Mouse (Mus musculus): Measurements from ENCODE around the gene Nlrc5. TPM values are rescaled to one million over a fixed set of nuclear protein-coding genes. Genes with fewer than 3 reads are reported as not detected.

Nlrc5 gene
- polyA plus RNA-seq, 1 experiment from 2014 or later, result 0.17 TPM

- Histone ChIP-seq H3K4me1 (ENCODE audit: control insufficient read depth, insufficient read depth, low read length) (peaks cover 13% of the 10 kb centered on the region; the same call in 1 of the 2 replicates), H3K4me2 (ENCODE audit: low read length) (peak overlapping the region; percentile 94), H3K27me3 (replicated peaks; ENCODE audit: control insufficient read depth, insufficient read depth, low read length) (no peaks in the 10 kb centered on the region), H3K27ac (ENCODE audit: low read depth, low read length) (no peak overlapping the region), H3K36me3 (ENCODE audit: control insufficient read depth, insufficient read depth, low read length) (no peaks in the 10 kb centered on the region), H3K9ac (ENCODE audit: low read length) (no peak overlapping the region), H3K4me3 (ENCODE audit: low read depth, low read length) (no peak overlapping the region), H3K9me3 (replicated peaks; ENCODE audit: control insufficient read depth, low read length) (no peaks in the 10 kb centered on the region)
- DNase-seq (ENCODE audit: low spot score), result no peak
- WGBS, result 42% methylated on average over 4 of the region's 4 CpGs
- no peak for ATAC-seq
Observed at GRCm38 (mm10) chr8:94534612-94535011, 100.5 kb downstream of the Nlrc5 start.

- Histone ChIP-seq H3K9ac (ENCODE audit: low read length) (no peak overlapping the region), H3K36me3 (ENCODE audit: control insufficient read depth, insufficient read depth, low read length) (no peaks in the 10 kb centered on the region), H3K27ac (ENCODE audit: low read depth, low read length) (no peak overlapping the region), H3K4me2 (ENCODE audit: low read length) (no peak overlapping the region), H3K4me1 (ENCODE audit: control insufficient read depth, insufficient read depth, low read length) (peaks cover 13% of the 10 kb centered on the region; the same call in 1 of the 2 replicates), H3K9me3 (replicated peaks; ENCODE audit: control insufficient read depth, low read length) (no peaks in the 10 kb centered on the region), H3K4me3 (ENCODE audit: low read depth, low read length) (no peak overlapping the region), H3K27me3 (replicated peaks; ENCODE audit: control insufficient read depth, insufficient read depth, low read length) (no peaks in the 10 kb centered on the region)
- WGBS, result 80% methylated on average over 6 of the region's 7 CpGs
- no peak for ATAC-seq
- no peak for DNase-seq (ENCODE audit: low spot score)
Observed at GRCm38 (mm10) chr8:94535631-94536030, 101.5 kb downstream of the Nlrc5 start.

GRCm38 (mm10) chr8:94537456-94537855 is 103.3 kb downstream of the Nlrc5 start:
- Histone ChIP-seq H3K36me3 (ENCODE audit: control insufficient read depth, insufficient read depth, low read length) (no peaks in the 10 kb centered on the region), H3K9ac (ENCODE audit: low read length) (no peak overlapping the region), H3K27me3 (replicated peaks; ENCODE audit: control insufficient read depth, insufficient read depth, low read length) (no peaks in the 10 kb centered on the region), H3K4me1 (ENCODE audit: control insufficient read depth, insufficient read depth, low read length) (peaks cover 10% of the 10 kb centered on the region; the same call in 1 of the 2 replicates), H3K4me3 (ENCODE audit: low read depth, low read length) (no peak overlapping the region), H3K4me2 (ENCODE audit: low read length) (no peak overlapping the region), H3K27ac (ENCODE audit: low read depth, low read length) (no peak overlapping the region), H3K9me3 (replicated peaks; ENCODE audit: control insufficient read depth, low read length) (no peaks in the 10 kb centered on the region)
- DNase-seq (ENCODE audit: low spot score) (no peak), ATAC-seq (no peak)
- WGBS, result 74% methylated on average over 2 of the region's 2 CpGs

- no peak overlapping the region for H3K4me2 ChIP-seq (ENCODE audit: low read length)
- no peak overlapping the region for H3K9ac ChIP-seq (ENCODE audit: low read length)
- H3K9me3 ChIP-seq (replicated peaks; ENCODE audit: control insufficient read depth, low read length), result no peaks in the 10 kb centered on the region
- H3K27me3 ChIP-seq (replicated peaks; ENCODE audit: control insufficient read depth, insufficient read depth, low read length), result no peaks in the 10 kb centered on the region
- no peak for DNase-seq (ENCODE audit: low spot score)
- H3K27ac ChIP-seq (ENCODE audit: low read depth, low read length), result no peak overlapping the region
- ATAC-seq, result no peak
- H3K4me1 ChIP-seq (ENCODE audit: control insufficient read depth, insufficient read depth, low read length), result no peaks in the 10 kb centered on the region
- H3K4me3 ChIP-seq (ENCODE audit: low read depth, low read length), result no peak overlapping the region
- H3K36me3 ChIP-seq (ENCODE audit: control insufficient read depth, insufficient read depth, low read length), result no peaks in the 10 kb centered on the region
- 100% methylated on average over 2 of the region's 2 CpGs for WGBS
Observed at GRCm38 (mm10) chr8:94540025-94540424, 105.9 kb downstream of the Nlrc5 start.

GRCm38 (mm10) chr8:94540889-94541795 is 107.0 kb downstream of the Nlrc5 start:
- H3K4me2 ChIP-seq (ENCODE audit: low read length), result no peak overlapping the region
- no peak overlapping the region for H3K9ac ChIP-seq (ENCODE audit: low read length)
- no peak overlapping the region for H3K27ac ChIP-seq (ENCODE audit: low read depth, low read length)
- ATAC-seq (no peak), DNase-seq (ENCODE audit: low spot score) (no peak)
- H3K4me3 ChIP-seq (ENCODE audit: low read depth, low read length), result no peak overlapping the region
- no peaks in the 10 kb centered on the region for H3K27me3 ChIP-seq (replicated peaks; ENCODE audit: control insufficient read depth, insufficient read depth, low read length)
- 74% methylated on average over 17 of the region's 18 CpGs for WGBS
- no peaks in the 10 kb centered on the region for H3K36me3 ChIP-seq (ENCODE audit: control insufficient read depth, insufficient read depth, low read length)
- no peaks in the 10 kb centered on the region for H3K4me1 ChIP-seq (ENCODE audit: control insufficient read depth, insufficient read depth, low read length)
- H3K9me3 ChIP-seq (replicated peaks; ENCODE audit: control insufficient read depth, low read length), result no peaks in the 10 kb centered on the region

GRCm38 (mm10) chr8:94543981-94544380 is 109.8 kb downstream of the Nlrc5 start:
- no peak overlapping the region for H3K27ac ChIP-seq (ENCODE audit: low read depth, low read length)
- H3K9me3 ChIP-seq (replicated peaks; ENCODE audit: control insufficient read depth, low read length), result no peaks in the 10 kb centered on the region
- no peaks in the 10 kb centered on the region for H3K27me3 ChIP-seq (replicated peaks; ENCODE audit: control insufficient read depth, insufficient read depth, low read length)
- H3K36me3 ChIP-seq (ENCODE audit: control insufficient read depth, insufficient read depth, low read length), result no peaks in the 10 kb centered on the region
- H3K4me1 ChIP-seq (ENCODE audit: control insufficient read depth, insufficient read depth, low read length), result no peaks in the 10 kb centered on the region
- 77% methylated on average over 8 of the region's 8 CpGs for whole genome bisulfite sequencing
- no peak overlapping the region for H3K4me3 ChIP-seq (ENCODE audit: low read depth, low read length)
- H3K4me2 ChIP-seq (ENCODE audit: low read length), result no peak overlapping the region
- no peak for ATAC-seq
- H3K9ac ChIP-seq (ENCODE audit: low read length), result no peak overlapping the region
- no peak for DNase-seq (ENCODE audit: low spot score)

- ATAC-seq, result no peak
- H3K4me3 ChIP-seq (ENCODE audit: low read depth, low read length), result no peak overlapping the region
- H3K27ac ChIP-seq (ENCODE audit: low read depth, low read length), result no peak overlapping the region; the same call in 1 of the 2 replicates
- H3K9ac ChIP-seq (ENCODE audit: low read length), result no peak overlapping the region
- 59% methylated on average over 5 of the region's 5 CpGs for WGBS
- H3K27me3 ChIP-seq (replicated peaks; ENCODE audit: control insufficient read depth, insufficient read depth, low read length), result no peaks in the 10 kb centered on the region
- DNase-seq (ENCODE audit: low spot score), result no peak
- no peaks in the 10 kb centered on the region for H3K36me3 ChIP-seq (ENCODE audit: control insufficient read depth, insufficient read depth, low read length)
- no peak overlapping the region for H3K4me2 ChIP-seq (ENCODE audit: low read length)
- no peaks in the 10 kb centered on the region for H3K9me3 ChIP-seq (replicated peaks; ENCODE audit: control insufficient read depth, low read length)
- peaks cover 20% of the 10 kb centered on the region for H3K4me1 ChIP-seq (ENCODE audit: control insufficient read depth, insufficient read depth, low read length)
Observed at GRCm38 (mm10) chr8:94549041-94549440, 114.9 kb downstream of the Nlrc5 start.

GRCm38 (mm10) chr8:94549482-94549881 is 115.3 kb downstream of the Nlrc5 start:
- H3K4me2 ChIP-seq (ENCODE audit: low read length), result no peak overlapping the region
- no peak overlapping the region for H3K4me3 ChIP-seq (ENCODE audit: low read depth, low read length)
- H3K27ac ChIP-seq (ENCODE audit: low read depth, low read length), result no peak overlapping the region; the same call in 1 of the 2 replicates
- H3K36me3 ChIP-seq (ENCODE audit: control insufficient read depth, insufficient read depth, low read length), result no peaks in the 10 kb centered on the region
- WGBS, result 41% methylated on average over 5 of the region's 5 CpGs
- DNase-seq (ENCODE audit: low spot score) (no peak), ATAC-seq (no peak)
- H3K9ac ChIP-seq (ENCODE audit: low read length), result no peak overlapping the region
- H3K27me3 ChIP-seq (replicated peaks; ENCODE audit: control insufficient read depth, insufficient read depth, low read length), result no peaks in the 10 kb centered on the region
- H3K4me1 ChIP-seq (ENCODE audit: control insufficient read depth, insufficient read depth, low read length), result peaks cover 20% of the 10 kb centered on the region
- no peaks in the 10 kb centered on the region for H3K9me3 ChIP-seq (replicated peaks; ENCODE audit: control insufficient read depth, low read length)

- Histone ChIP-seq H3K27me3 (replicated peaks; ENCODE audit: control insufficient read depth, insufficient read depth, low read length) (no peaks in the 10 kb centered on the region), H3K4me2 (ENCODE audit: low read length) (no peak overlapping the region)
- WGBS, result 92% methylated on average over 5 of the region's 5 CpGs
Observed at GRCm38 (mm10) chr8:94549998-94550397, 115.8 kb downstream of the Nlrc5 start.

More at GRCm38 (mm10) chr8:94549998-94550397, 115.8 kb downstream of the Nlrc5 start:
- no peak for DNase-seq (ENCODE audit: low spot score)
- ATAC-seq, result no peak
- Histone ChIP-seq H3K4me3 (ENCODE audit: low read depth, low read length) (no peak overlapping the region), H3K9ac (ENCODE audit: low read length) (no peak overlapping the region), H3K9me3 (replicated peaks; ENCODE audit: control insufficient read depth, low read length) (no peaks in the 10 kb centered on the region), H3K27ac (ENCODE audit: low read depth, low read length) (no peak overlapping the region), H3K36me3 (ENCODE audit: control insufficient read depth, insufficient read depth, low read length) (no peaks in the 10 kb centered on the region), H3K4me1 (ENCODE audit: control insufficient read depth, insufficient read depth, low read length) (peaks cover 20% of the 10 kb centered on the region)
